In the genomic region with DNA sequence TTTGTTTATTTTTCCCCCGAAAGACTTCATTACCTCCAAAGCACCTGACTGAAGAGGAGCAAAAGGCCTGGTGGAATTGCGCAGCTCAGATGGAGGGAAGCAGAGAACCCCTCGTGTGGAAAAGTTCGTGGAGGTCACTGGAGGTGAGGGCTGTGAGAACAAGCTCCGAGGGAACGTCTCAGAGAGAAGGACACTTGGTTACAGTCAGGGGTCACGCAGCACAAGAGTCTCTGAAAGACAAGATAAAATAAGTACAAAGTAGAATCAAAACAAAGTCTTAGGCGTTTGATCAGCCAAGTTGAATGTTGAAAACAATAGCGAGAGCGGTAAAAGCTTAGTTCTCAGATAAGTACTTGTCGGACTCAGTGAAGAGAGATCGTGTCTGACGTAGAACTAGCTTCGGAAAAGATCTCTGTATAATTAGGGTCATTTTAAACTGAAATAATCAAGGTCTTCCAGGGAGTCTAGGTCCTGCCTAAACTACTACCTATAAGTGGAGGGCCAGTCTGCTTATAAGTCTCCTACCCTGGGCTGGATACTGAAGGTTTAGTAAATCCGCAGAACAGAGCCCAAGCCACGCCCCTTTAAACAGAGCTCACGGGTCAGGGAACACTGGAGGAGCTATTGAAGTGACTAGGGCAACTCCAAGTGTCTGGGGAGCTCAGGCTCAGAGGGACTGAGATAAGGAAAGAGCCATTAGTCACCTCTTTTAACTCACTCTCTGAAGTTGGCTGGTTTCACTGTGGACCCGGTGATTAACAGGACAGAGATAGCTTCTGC, we compare ENCODE assay signal across 8 mouse cellular contexts. TPM values are rescaled to one million over a fixed set of nuclear protein-coding genes. Genes with fewer than 3 reads are reported as not detected.
A peak's percentile ranks its signal among the peaks of the same experiment; 100 is the strongest.
DNase-seq lines count a peak whose midpoint lies in the region; ATAC-seq lines count a peak whose summit lies in the region.

No protein-coding gene starts in this region.

- peaks cover 3% of the 10 kb centered on the region; the same call in 1 of the 2 replicates for H3K4me1 ChIP-seq in midbrain, embryonic 11.5 days (ENCODE audit: control insufficient read depth, insufficient read depth, low read length)

- H3K36me3 ChIP-seq in midbrain, embryonic 11.5 days (ENCODE audit: control insufficient read depth, insufficient read depth, low read length): no peaks in the 10 kb centered on the region

- peak overlapping the region; percentile 17; the same call in 1 of the 2 replicates for H3K4me2 ChIP-seq in midbrain, embryonic 11.5 days

- no peaks in the 10 kb centered on the region for H3K9me3 ChIP-seq in midbrain, embryonic 11.5 days (ENCODE audit: control insufficient read depth, low read length)

- H3K27me3 ChIP-seq in midbrain, embryonic 11.5 days (ENCODE audit: control insufficient read depth, insufficient read depth, low read length): no peaks in the 10 kb centered on the region

- no peak overlapping the region for H3K9ac ChIP-seq in midbrain, embryonic 11.5 days (ENCODE audit: low read length)

- no peak overlapping the region for H3K27ac ChIP-seq in midbrain, embryonic 11.5 days (ENCODE audit: low read depth, low read length)

- DNase-seq in adrenal gland, postnatal 10 days: peak; percentile 57
- DNase-seq in heart, adult 18-20 months: peak; percentile 41 to 53
- peak; percentile 55 for DNase-seq in kidney, postnatal 10 days
- DNase-seq in midbrain, embryonic 11.5 days (ENCODE audit: low spot score, missing footprints): peak; percentile 88
- no peak for DNase-seq in layer of hippocampus, postnatal 25 days (ENCODE audit: extremely low spot score in 1 of 2, low spot score in 1 of 2)
- no peak for DNase-seq in ovary, postnatal 14 days (ENCODE audit: low spot score)

- WGBS in midbrain, embryonic 11.5 days: 37% methylated on average over 18 of the region's 18 CpGs

- no peak overlapping the region for H3K4me3 ChIP-seq in midbrain, embryonic 11.5 days (ENCODE audit: low read depth, low read length)

- ATAC-seq in midbrain, embryonic 11.5 days (ENCODE audit: low FRiP score): peak; percentile 75
- ATAC-seq in erythroid progenitor cell, adult 5-6 weeks (replicated peaks; ENCODE audit: low FRiP score, poor library complexity, severe bottlenecking): no peak
- no peak for ATAC-seq in erythroblast, adult 5-6 weeks (replicated peaks; ENCODE audit: low FRiP score, poor library complexity, severe bottlenecking)

RNA-seq across cellular contexts. Expression of a gene that starts 33.1 kb away (rescaled TPM):
- total RNA-seq in adrenal gland, postnatal 10 days (2021): 10 to 100 TPM; 43.5 to 51.6 TPM
- 10 to 100 TPM; 28.5 to 32.3 TPM for total RNA-seq in heart, adult 18-20 months (2021)
- 17.1 and 20.2 TPM in 2 replicates for polyA plus RNA-seq in midbrain, embryonic 11.5 days (2014; fragmentation: Nextera tagmentation; extraction: Ambion mirVana)
- 35.0 and 40.2 TPM in 2 replicates for total RNA-seq in erythroid progenitor cell, adult 5-6 weeks (2015; ENCODE audit: low replicate concordance)
- total RNA-seq in erythroid progenitor cell, adult 5-6 weeks (2017; ENCODE audit: low replicate concordance): 34.0 and 38.2 TPM in 2 replicates
- total RNA-seq in erythroblast, adult 5-6 weeks (2015; ENCODE audit: low replicate concordance): 11.9 and 14.4 TPM in 2 replicates
- 23.9 and 35.4 TPM in 2 replicates for total RNA-seq in erythroblast, adult 5-6 weeks (2017; ENCODE audit: low replicate concordance)
- 10 to 100 TPM; 23.9 to 26.7 TPM for total RNA-seq in layer of hippocampus, postnatal 25 days (2021)

Comparison
In these comparisons a context has a peak if more than half of its experiments do, and no peak if none do; other contexts are left out.
1. DNase-seq: peak in adrenal gland, postnatal 10 days (single experiment), heart, adult 18-20 months (2 of 2), kidney, postnatal 10 days (single experiment) and midbrain, embryonic 11.5 days (single experiment); none in layer of hippocampus, postnatal 25 days (0 of 2) and ovary, postnatal 14 days (single experiment).